Mouse (Mus musculus) embryonic fibroblast, embryonic 13.5 days (primary cell): Measurements from ENCODE around the gene Mgmt.

Experiments used
- CTCF ChIP-seq: IDR thresholded peaks from 2 replicates; pipeline ENCODE4 v1.5.1; 2011; ENCODE audit warnings: mild to moderate bottlenecking, control low read depth, low read length, moderate library complexity, borderline replicate concordance; ENCODE audit not compliant: insufficient read depth
- POLR2A ChIP-seq: IDR thresholded peaks from 2 replicates; pipeline ENCODE4 v1.6.1; 2011; ENCODE audit warnings: low read depth, mild to moderate bottlenecking, control low read depth, low read length, moderate library complexity

DNA sequence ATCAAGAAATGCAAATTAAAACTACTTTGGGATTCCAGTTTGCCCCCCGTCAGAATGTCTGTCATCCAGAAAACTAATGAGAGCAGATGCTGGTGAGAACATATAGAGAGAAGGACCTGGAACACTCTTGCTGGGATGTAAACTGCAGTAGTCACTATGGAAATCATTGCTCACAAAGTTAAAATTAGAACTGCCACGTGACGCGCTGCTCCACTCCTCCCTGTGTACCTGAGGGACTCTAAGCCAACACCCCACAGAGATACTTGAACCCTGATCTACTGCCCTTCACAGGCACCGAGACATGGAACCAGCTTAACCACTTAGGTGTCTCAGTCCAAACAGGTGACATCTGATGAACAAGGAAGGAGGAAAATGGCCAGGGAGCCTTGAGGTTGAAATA is 171.0 kb downstream of the Mgmt start:
- TF ChIP-seq POLR2A: no peak
- no peak for TF ChIP-seq CTCF
